Mouse (Mus musculus) MEL (cell line): Measurements from ENCODE around the gene Grb2. TPM values are rescaled to one million over a fixed set of nuclear protein-coding genes. Genes with fewer than 3 reads are reported as not detected.

Experiments used
- DNase-seq: peaks from one replicate; pipeline ENCODE4 v3.0.0; 2011; ENCODE audit warnings: low read depth, low spot score
- H3K27ac ChIP-seq: 2 replicates; pipeline ENCODE4 v1.5.1; 2012; ENCODE audit warnings: low read depth, mild to moderate bottlenecking, control low read depth, low read length, moderate library complexity; ENCODE audit not compliant: control insufficient read depth
- H3K27me3 ChIP-seq, 2 experiments: fragments of 150-350 bp in 1 of 2; sonication (generic) in 1 of 2; 2 replicates each; pipeline ENCODE4 v1.6.1; 2012; ENCODE audit warnings: low read length in 2 of 2, mild to moderate bottlenecking in 2 of 2, improper control_type of control experiment in 1 of 2, moderate library complexity in 1 of 2; ENCODE audit not compliant: insufficient read depth in 2 of 2, control insufficient read depth in 1 of 2
- H3K36me3 ChIP-seq, 2 experiments: 2 replicates each; pipeline ENCODE4 v1.6.1; 2012 to 2014; ENCODE audit warnings: low read length in 2 of 2, improper control_type of control experiment in 1 of 2, inconsistent platforms in 1 of 2, mild to moderate bottlenecking in 1 of 2; ENCODE audit not compliant: insufficient read depth in 2 of 2, control insufficient read depth in 1 of 2
- H3K4me1 ChIP-seq, 2 experiments: fragments of 150-350 bp in 1 of 2; sonication (generic) in 1 of 2; 2 replicates each; pipeline ENCODE4 v1.6.1; 2012; ENCODE audit warnings: low read length in 2 of 2, improper control_type of control experiment in 1 of 2, mild to moderate bottlenecking in 1 of 2; ENCODE audit not compliant: insufficient read depth in 2 of 2, control insufficient read depth in 1 of 2
- H3K4me3 ChIP-seq, 2 experiments: fragments of 150-350 bp in 1 of 2; sonication (generic) in 1 of 2; 2 replicates each; pipeline ENCODE4 v1.5.1; 2012; ENCODE audit warnings: low read depth in 2 of 2, low read length in 2 of 2, mild to moderate bottlenecking in 2 of 2, moderate library complexity in 2 of 2, control low read depth in 1 of 2, improper control_type of control experiment in 1 of 2; ENCODE audit not compliant: control insufficient read depth in 1 of 2, insufficient read depth in 1 of 2
- H3K79me2 ChIP-seq: 2 replicates; pipeline ENCODE4 v1.6.1; 2012; ENCODE audit warnings: mild to moderate bottlenecking, low read length, moderate library complexity; ENCODE audit not compliant: control insufficient read depth, poor library complexity, insufficient read depth
- H3K9ac ChIP-seq: 2 replicates; pipeline ENCODE4 v1.6.1; 2012; ENCODE audit warnings: low read depth, mild to moderate bottlenecking, control low read depth, low read length, moderate library complexity; ENCODE audit not compliant: control insufficient read depth, poor library complexity, severe bottlenecking
- H3K9me3 ChIP-seq: fragments of 150-350 bp; sonication (generic); replicated peaks from 2 replicates; pipeline ENCODE4 v1.6.1; 2012; ENCODE audit warnings: mild to moderate bottlenecking, low read length, improper control_type of control experiment, moderate library complexity; ENCODE audit not compliant: insufficient read depth
- BHLHE40 ChIP-seq: IDR thresholded peaks from 2 replicates; pipeline ENCODE4 v1.6.1; 2012; ENCODE audit warnings: low read depth, mild to moderate bottlenecking, inconsistent platforms, low read length, improper control_type of control experiment, borderline replicate concordance
- CHD1 ChIP-seq: IDR thresholded peaks from 2 replicates; pipeline ENCODE4 v1.6.1; 2012; ENCODE audit warnings: low read depth, mild to moderate bottlenecking, inconsistent platforms, low read length, improper control_type of control experiment
- CHD2 ChIP-seq: IDR thresholded peaks from 2 replicates; pipeline ENCODE4 v1.6.1; 2011; ENCODE audit warnings: low read length, improper control_type of control experiment
- CTCF ChIP-seq, 3 experiments: IDR thresholded peaks in 2 of 3; conservative IDR thresholded peaks in 1 of 3; 2 replicates each; pipeline ENCODE4 v1.5.1; 2011 to 2012; ENCODE audit warnings: low read length in 3 of 3, low read depth in 2 of 3, mild to moderate bottlenecking in 2 of 3, improper control_type of control experiment in 1 of 3, inconsistent platforms in 1 of 3, mixed read lengths in 1 of 3, moderate library complexity in 1 of 3; ENCODE audit not compliant: control insufficient read depth in 1 of 3, insufficient read depth in 1 of 3, poor library complexity in 1 of 3, severe bottlenecking in 1 of 3
- E2F4 ChIP-seq: IDR thresholded peaks from 2 replicates; pipeline ENCODE4 v1.6.1; 2011; ENCODE audit warnings: low read depth, low read length, improper control_type of control experiment, borderline replicate concordance
- ELF1 ChIP-seq: IDR thresholded peaks from 2 replicates; pipeline ENCODE4 v1.6.1; 2014; ENCODE audit warnings: low read depth, mild to moderate bottlenecking, inconsistent platforms, low read length, improper control_type of control experiment, moderate library complexity
- EP300 ChIP-seq, 2 experiments: IDR thresholded peaks; 2 replicates each; pipeline ENCODE4 v1.6.1; 2011; ENCODE audit warnings: improper control_type of control experiment in 2 of 2, low read length in 2 of 2, low read depth in 1 of 2, mild to moderate bottlenecking in 1 of 2
- ETS1 ChIP-seq: IDR thresholded peaks from 2 replicates; pipeline ENCODE4 v1.6.1; 2012; ENCODE audit warnings: low read depth, mild to moderate bottlenecking, inconsistent platforms, low read length, improper control_type of control experiment, moderate library complexity
- GABPA ChIP-seq: IDR thresholded peaks from 2 replicates; pipeline ENCODE4 v1.6.1; 2012; ENCODE audit warnings: low read depth, mild to moderate bottlenecking, inconsistent platforms, low read length, improper control_type of control experiment, moderate library complexity
- GATA1 ChIP-seq: IDR thresholded peaks from 2 replicates; pipeline ENCODE4 v1.6.1; 2011; ENCODE audit warnings: low read depth, low read length, improper control_type of control experiment
- JUND ChIP-seq: IDR thresholded peaks from 2 replicates; pipeline ENCODE4 v1.6.1; 2011; ENCODE audit warnings: low read depth, mild to moderate bottlenecking, improper control_type of control experiment, low read length
- KAT2A ChIP-seq: conservative IDR thresholded peaks from 2 replicates; pipeline ENCODE4 v1.6.1; 2012; ENCODE audit warnings: low read depth, low read length, improper control_type of control experiment, inconsistent platforms
- MAX ChIP-seq: IDR thresholded peaks from 2 replicates; pipeline ENCODE4 v1.6.1; 2011; ENCODE audit warnings: low read length, improper control_type of control experiment
- MYB ChIP-seq: IDR thresholded peaks from 2 replicates; pipeline ENCODE4 v1.6.1; 2011; ENCODE audit warnings: mild to moderate bottlenecking, low read depth, low read length, improper control_type of control experiment
- MYC ChIP-seq: IDR thresholded peaks from 2 replicates; pipeline ENCODE4 v1.6.1; 2011; ENCODE audit warnings: low read depth, mild to moderate bottlenecking, low read length, improper control_type of control experiment, moderate library complexity
- NELFE ChIP-seq: IDR thresholded peaks from 2 replicates; pipeline ENCODE4 v1.6.1; 2011; ENCODE audit warnings: low read depth, low read length, improper control_type of control experiment
- NRF1 ChIP-seq: IDR thresholded peaks from 2 replicates; pipeline ENCODE4 v1.6.1; 2014; ENCODE audit warnings: low read depth, mild to moderate bottlenecking, inconsistent platforms, low read length, improper control_type of control experiment, moderate library complexity; ENCODE audit not compliant: poor library complexity, insufficient read depth, severe bottlenecking
- POLR2A ChIP-seq, 2 experiments: IDR thresholded peaks; 2 replicates each; pipeline ENCODE4 v1.6.1; 2011 to 2012; ENCODE audit warnings: low read length in 2 of 2, mild to moderate bottlenecking in 2 of 2, control low read depth in 1 of 2, improper control_type of control experiment in 1 of 2, low read depth in 1 of 2, moderate library complexity in 1 of 2; ENCODE audit not compliant: control insufficient read depth in 1 of 2, insufficient read depth in 1 of 2, poor library complexity in 1 of 2
- POLR2AphosphoS5 ChIP-seq: IDR thresholded peaks from 2 replicates; pipeline ENCODE4 v1.6.1; 2012; ENCODE audit warnings: low read depth, borderline replicate concordance, mild to moderate bottlenecking, inconsistent platforms, low read length, moderate library complexity, mixed read lengths
- RAD21 ChIP-seq: IDR thresholded peaks from 2 replicates; pipeline ENCODE4 v1.6.1; 2011; ENCODE audit warnings: mild to moderate bottlenecking, low read depth, low read length, improper control_type of control experiment
- RCOR1 ChIP-seq: IDR thresholded peaks from 2 replicates; pipeline ENCODE4 v1.6.1; 2012; ENCODE audit warnings: low read depth, mild to moderate bottlenecking, inconsistent platforms, low read length, improper control_type of control experiment
- SIN3A ChIP-seq: IDR thresholded peaks from 2 replicates; pipeline ENCODE4 v1.6.1; 2012; ENCODE audit warnings: low read length, improper control_type of control experiment, inconsistent platforms
- SMC3 ChIP-seq: IDR thresholded peaks from 2 replicates; pipeline ENCODE4 v1.6.1; 2011; ENCODE audit warnings: low read depth, low read length, improper control_type of control experiment
- TBP ChIP-seq: IDR thresholded peaks from 2 replicates; pipeline ENCODE4 v1.8.0; 2011; ENCODE audit warnings: low read depth, low read length, improper control_type of control experiment
- TCF12 ChIP-seq: IDR thresholded peaks from 2 replicates; pipeline ENCODE4 v1.6.1; 2014; ENCODE audit warnings: low read depth, mild to moderate bottlenecking, inconsistent platforms, low read length, improper control_type of control experiment, moderate library complexity
- USF2 ChIP-seq, 2 experiments: IDR thresholded peaks; 2 replicates each; pipeline ENCODE4 v1.6.1; 2011 to 2012; ENCODE audit warnings: improper control_type of control experiment in 2 of 2, low read length in 2 of 2, borderline replicate concordance in 1 of 2, inconsistent platforms in 1 of 2, low read depth in 1 of 2, mild to moderate bottlenecking in 1 of 2; ENCODE audit not compliant: insufficient read depth in 1 of 2
- ZC3H11A ChIP-seq: IDR thresholded peaks from 2 replicates; pipeline ENCODE4 v1.6.1; 2012; ENCODE audit warnings: low read depth, mild to moderate bottlenecking, inconsistent platforms, low read length, improper control_type of control experiment
- ZKSCAN1 ChIP-seq: IDR thresholded peaks from 2 replicates; pipeline ENCODE4 v1.6.1; 2012; ENCODE audit warnings: low read depth, mild to moderate bottlenecking, inconsistent platforms, low read length, improper control_type of control experiment, moderate library complexity
- ZMIZ1 ChIP-seq: IDR thresholded peaks from 2 replicates; pipeline ENCODE4 v1.6.1; 2012; ENCODE audit warnings: low read depth, mild to moderate bottlenecking, inconsistent platforms, low read length, improper control_type of control experiment, moderate library complexity
- ZNF384 ChIP-seq: IDR thresholded peaks from 2 replicates; pipeline ENCODE4 v1.6.1; 2012; ENCODE audit warnings: low read depth, mild to moderate bottlenecking, inconsistent platforms, low read length, improper control_type of control experiment
- polyA plus RNA-seq, 2 experiments: library from polyadenylated mRNA; stranded (reverse) in 1 of 2; unstranded in 1 of 2; fragments of >175 nt in 1 of 2; fragments of >200 nt in 1 of 2; gene quantifications; 2 replicates each; pipeline versions ENCODE4 v1.2.1 to v1.2.4; 2012; ENCODE audit warnings: low replicate concordance in 2 of 2, low read depth in 1 of 2; ENCODE audit not compliant: insufficient read length in 2 of 2, insufficient read depth in 1 of 2, missing spikeins in 1 of 2
- total RNA-seq: library from RNA; depleted of rRNA; stranded (reverse); fragments of 300-350 nt; gene quantifications from 2 replicates; pipeline ENCODE4 v1.2.3, GENCODE M21; 2012

The Grb2 gene
- total and polyA plus RNA-seq, 3 experiments: 75.3 to 261 TPM; not detected in 1

DNA sequence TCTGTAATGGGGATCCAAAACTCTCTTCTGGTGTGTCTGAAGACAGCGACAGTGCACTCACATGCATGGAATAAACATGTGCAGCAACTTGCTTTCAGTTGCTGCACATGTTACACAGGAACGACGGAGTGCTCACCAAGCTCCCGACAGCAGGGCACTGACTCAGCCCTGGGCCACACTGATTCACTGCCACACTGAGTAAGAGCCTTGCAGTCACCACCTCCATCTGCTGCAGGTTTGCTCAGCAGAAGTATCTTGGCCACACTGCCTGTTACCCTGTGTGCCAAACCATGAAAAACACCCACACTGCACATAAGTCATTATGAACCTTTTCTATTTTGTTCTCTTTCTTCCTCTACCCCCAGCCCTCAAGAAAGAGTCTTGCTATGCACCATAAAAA is 48.0 kb downstream of the Grb2 start:
- peaks cover 9 to 23% of the 10 kb centered on the region in 2 experiments for H3K4me1 ChIP-seq

GRCm38 (mm10) chr11:115658521-115658920 is 49.9 kb downstream of the Grb2 start:
- Histone ChIP-seq H3K4me1 (peaks cover 9 to 20% of the 10 kb centered on the region in 2 experiments), H3K36me3 (peaks cover 29 to 43% of the 10 kb centered on the region in 2 experiments), H3K9me3 (no peaks in the 10 kb centered on the region), H3K4me3 (no peak overlapping the region), H3K27me3 (no peaks in the 10 kb centered on the region), H3K79me2 (peaks cover 66% of the 10 kb centered on the region), H3K27ac (peak overlapping the region; percentile 30), H3K9ac (no peak overlapping the region)
- DNase-seq: peak; percentile 81
- TF ChIP-seq JUND (no peak), KAT2A (no peak), ZNF384 (no peak), SMC3 (no peak), CTCF (IDR thresholded peaks at IDR 0.05 in 2 of 3, conservative IDR thresholded peaks at IDR 0.05 in 1 of 3; ENCODE audit: control insufficient read depth in 1 of 3, insufficient read depth in 1 of 3, low read depth in 2 of 3, low read length in 3 of 3, poor library complexity in 1 of 3, severe bottlenecking in 1 of 3) (no peak), ZMIZ1 (no peak), POLR2A (IDR thresholded peaks at IDR 0.05; ENCODE audit: control insufficient read depth in 1 of 2, insufficient read depth in 1 of 2, low read depth in 1 of 2, low read length in 2 of 2, poor library complexity in 1 of 2) (peak in 1 of 2 experiments; percentile 20; a peak in 1 of 4 replicates), RCOR1 (no peak; the same call in 1 of the 2 replicates), MYB (no peak), USF2 (IDR thresholded peaks at IDR 0.05; ENCODE audit: borderline replicate concordance in 1 of 2, insufficient read depth in 1 of 2, low read depth in 1 of 2, low read length in 2 of 2) (no peak), SIN3A (peak; percentile 60; the same call in 1 of the 2 replicates), GATA1 (peak; percentile 69), E2F4 (no peak), CHD2 (no peak), GABPA (no peak), MAX (no peak), NRF1 (no peak), RAD21 (no peak), MYC (no peak), BHLHE40 (no peak), NELFE (no peak), TBP (no peak), TCF12 (peak; percentile 56), ETS1 (peak; percentile 80), ZC3H11A (no peak), ELF1 (peak; percentile 31; the same call in 1 of the 2 replicates), ZKSCAN1 (no peak), POLR2AphosphoS5 (no peak)

More for the DNA sequence above, 48.0 kb downstream of the Grb2 start:
- Histone ChIP-seq H3K27ac (no peak overlapping the region), H3K9me3 (no peaks in the 10 kb centered on the region), H3K79me2 (peaks cover 79% of the 10 kb centered on the region), H3K27me3 (no peaks in the 10 kb centered on the region), H3K4me3 (no peak overlapping the region), H3K36me3 (peaks cover 30 to 33% of the 10 kb centered on the region in 2 experiments), H3K9ac (no peak overlapping the region)
- TF ChIP-seq JUND (no peak), CHD1 (no peak), GATA1 (no peak), SIN3A (no peak), MAX (no peak), TCF12 (no peak), RCOR1 (no peak), ZKSCAN1 (no peak), EP300 (IDR thresholded peaks at IDR 0.05; ENCODE audit: low read depth in 1 of 2, low read length in 2 of 2) (no peak), POLR2AphosphoS5 (no peak), NRF1 (no peak), CTCF (IDR thresholded peaks at IDR 0.05 in 2 of 3, conservative IDR thresholded peaks at IDR 0.05 in 1 of 3; ENCODE audit: control insufficient read depth in 1 of 3, insufficient read depth in 1 of 3, low read depth in 2 of 3, low read length in 3 of 3, poor library complexity in 1 of 3, severe bottlenecking in 1 of 3) (no peak)
- no peak for DNase-seq
